Mouse (Mus musculus) liver, adult 10 weeks (tissue): ENCODE measurements around the gene Jmjd6. TPM values are rescaled to one million over a fixed set of nuclear protein-coding genes. Genes with fewer than 3 reads are reported as not detected.

Experiments
- polyA plus RNA-seq: library from polyadenylated mRNA; stranded (reverse); fragments of 350-450 nt; fragmentation: Illumina TruSeq; extraction: RNeasy Lipid Tissue Mini Kit (QIAGEN cat#74804); gene quantifications from one replicate; pipeline ENCODE4 v1.2.3, GENCODE M21; 2014; ENCODE audit warnings: low read depth, low replicate concordance

Gene Jmjd6
- 7.6 TPM for polyA plus RNA-seq

GRCm38 (mm10) chr11:116843261-116844233 lies at the start of gene Jmjd6, which contains the start of gene Mettl23:
Jmjd6 (minus strand) TSS chr11:116843449.
Mettl23 (plus strand) TSS chr11:116843278.

GRCm38 (mm10) chr11:116852891-116853511 lies 9.8 kb upstream of the Jmjd6 start, which contains the start of gene Srsf2:
Srsf2 (minus strand) TSS chr11:116853094.

GRCm38 (mm10) chr11:116852291-116852890 lies 9.1 kb upstream of the Jmjd6 start, which contains the start of gene Mfsd11:
Mfsd11 (plus strand) TSS chr11:116852440.

GRCm38 (mm10) chr11:116827534-116828165 lies 15.6 kb downstream of the Jmjd6 start, which contains the start of gene Mxra7:
Mxra7 (minus strand) TSS chr11:116828046.

Other genes starting within 250 kb of the Jmjd6 start
- gene Rhbdf2, start 216.4 kb downstream of the Jmjd6 start, polyA plus RNA-seq = 0.24 TPM
- gene Prcd, start 189.9 kb downstream of the Jmjd6 start, polyA plus RNA-seq = not detected
- gene Cygb, start 189.1 kb downstream of the Jmjd6 start, polyA plus RNA-seq = 0.42 TPM
- gene St6galnac1, start 67.9 kb downstream of the Jmjd6 start, polyA plus RNA-seq = not detected
- gene Mxra7, start 15.4 kb downstream of the Jmjd6 start, polyA plus RNA-seq = 1.2 TPM
- 41.3 TPM for gene Mettl23, start 171 bp downstream of the Jmjd6 start, polyA plus RNA-seq
- 9.3 TPM for gene Mfsd11, start 9.0 kb upstream of the Jmjd6 start, polyA plus RNA-seq
- 279 TPM for gene Srsf2, start 9.6 kb upstream of the Jmjd6 start, polyA plus RNA-seq
- gene Mgat5b, start 75.4 kb upstream of the Jmjd6 start, polyA plus RNA-seq = not detected